Mouse (Mus musculus): ENCODE measurements at regions not wholly inside any gene's neighbourhood (a gene's known extent, or its start where the extent isn't known, plus 50 kb on each side); places are given as distances from the start of the nearest gene placed in this dataset.
A peak's percentile ranks its signal among the peaks of the same experiment; 100 is the strongest.

GRCm38 (mm10) chr1:105116231-105116630, 240.3 kb downstream of the Rnf152 start:
- no peak for DNase-seq

DNA sequence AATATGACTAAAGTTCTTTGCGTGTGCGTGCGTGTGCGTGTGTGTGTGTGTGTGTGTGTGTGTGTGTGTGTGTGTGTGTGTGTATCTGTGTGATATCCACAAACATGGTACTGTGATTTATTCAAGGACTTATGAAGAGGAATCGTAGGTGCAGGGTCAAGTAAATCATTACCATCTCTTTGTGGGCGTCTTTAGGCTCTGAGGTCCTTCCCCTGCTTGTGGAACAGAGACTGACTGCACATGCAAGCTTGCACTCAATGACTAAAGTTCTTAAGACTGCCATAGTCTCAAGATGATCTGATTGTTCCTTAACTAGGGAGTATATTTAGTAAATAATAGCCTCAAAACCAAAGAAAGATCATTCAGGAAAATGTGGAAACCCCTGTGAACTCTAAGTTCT, 241.1 kb downstream of the Rnf152 start:
- DNase-seq: no peak

DNA sequence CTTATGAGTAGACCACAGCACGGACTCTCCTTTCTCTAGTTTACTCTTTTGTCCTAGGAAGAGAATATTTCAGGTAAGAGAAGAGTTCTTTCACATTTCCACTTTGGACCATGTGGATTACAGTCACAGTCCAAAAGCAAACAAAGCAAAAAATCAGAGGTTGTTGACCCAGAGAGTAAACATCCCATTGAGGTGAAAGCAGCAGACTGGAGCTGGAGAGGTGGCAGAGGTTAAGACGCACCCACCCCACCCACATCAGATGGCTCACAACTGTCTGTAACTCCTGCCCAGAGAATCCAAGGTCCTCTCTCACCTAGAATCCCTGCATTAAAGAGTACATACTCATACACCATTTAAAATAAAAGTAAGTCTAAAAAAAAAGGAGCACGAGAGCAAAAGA, 241.7 kb downstream of the Rnf152 start:
- no peak for DNase-seq

DNA sequence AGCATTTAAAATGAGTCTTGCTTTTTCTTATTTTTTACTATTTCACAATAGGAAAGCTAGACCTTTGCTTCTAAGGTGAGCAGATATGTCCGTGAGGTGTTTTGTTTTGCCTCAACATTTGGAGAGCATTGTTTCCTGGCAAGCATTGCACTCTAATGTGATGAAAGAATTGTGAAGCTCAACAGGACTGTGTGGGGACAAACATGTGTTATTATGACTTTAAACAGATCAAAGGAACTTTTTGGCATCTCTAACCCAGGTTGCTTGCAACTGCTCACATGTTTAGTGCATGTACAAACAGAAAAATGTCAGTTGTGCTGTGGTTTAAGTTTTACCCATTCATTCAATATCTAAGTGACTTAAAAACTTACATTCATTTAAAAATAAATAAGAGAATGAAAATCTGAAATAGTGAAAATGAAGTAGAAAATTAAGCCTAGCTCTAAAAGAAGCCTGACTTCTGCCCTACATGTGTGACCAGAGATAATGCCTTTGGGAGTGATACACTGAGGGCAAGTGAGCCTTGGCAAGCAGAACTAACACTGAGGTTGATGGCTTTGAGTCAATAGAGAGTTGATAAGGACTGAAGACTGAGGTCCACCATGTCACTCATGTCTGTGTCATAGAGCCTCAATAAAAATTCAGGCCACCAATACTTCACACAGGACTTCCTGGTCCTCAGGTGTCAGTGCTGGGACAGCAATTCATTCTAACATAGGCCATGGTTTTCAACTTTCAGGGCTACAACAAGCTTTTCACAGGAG, 243.6 kb downstream of the Rnf152 start:
- DNase-seq: no peak

DNA sequence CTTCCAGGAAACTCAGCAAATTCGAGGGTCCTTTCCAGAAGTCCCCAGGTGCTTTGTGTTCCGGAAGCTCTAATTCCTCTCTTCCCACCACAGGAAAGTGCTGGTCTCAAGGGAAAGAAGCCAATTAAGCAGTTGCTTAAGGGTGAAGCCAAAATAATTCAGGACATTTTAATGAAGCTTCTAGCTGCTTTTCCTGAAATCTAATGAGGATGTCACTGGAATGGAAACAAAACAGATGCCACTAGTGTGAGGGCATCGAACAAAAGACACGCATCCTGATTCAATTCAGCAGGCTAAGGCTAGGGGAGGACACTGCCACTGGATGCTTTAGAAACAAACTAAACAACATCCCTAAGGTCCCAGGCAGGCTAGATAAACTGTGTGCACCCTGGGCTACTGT, 245.3 kb downstream of the Rnf152 start:
- DNase-seq: peak; percentile 23

DNA sequence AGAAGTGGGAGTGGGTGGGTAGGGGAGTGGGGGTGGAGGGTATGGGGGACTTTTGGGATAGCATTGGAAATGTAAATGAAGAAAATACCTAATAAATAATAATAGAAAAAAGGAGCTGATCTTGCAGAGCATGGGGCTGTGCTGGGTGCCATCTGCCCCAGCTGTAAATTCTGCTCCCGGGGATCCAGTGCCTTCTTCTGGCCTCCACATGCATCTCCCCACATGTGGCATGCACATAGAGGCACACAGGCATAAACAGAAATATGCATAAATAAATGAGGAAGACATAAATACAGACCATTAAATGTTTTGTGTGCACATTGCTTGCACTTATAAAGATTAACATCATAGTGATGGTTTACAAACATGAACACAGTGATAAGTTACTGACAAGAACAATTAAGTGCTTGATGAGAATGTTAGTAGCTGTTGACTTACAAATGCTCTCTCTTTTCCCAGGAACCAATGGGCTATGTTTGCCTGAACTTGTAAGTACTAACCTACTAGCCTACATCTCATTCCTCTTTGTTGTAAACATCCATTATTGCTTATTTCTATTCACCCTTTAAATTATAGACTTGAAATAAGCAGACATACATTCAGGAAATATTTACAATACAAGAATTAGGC, 245.8 kb downstream of the Rnf152 start:
- DNase-seq: no peak

- DNase-seq: no peak
Measured at GRCm38 (mm10) chr1:105107836-105108235, 248.7 kb downstream of the Rnf152 start.

GRCm38 (mm10) chr1:105107257-105107656, 249.3 kb downstream of the Rnf152 start:
- no peak for DNase-seq

- no peak for DNase-seq
Measured at GRCm38 (mm10) chr1:105105211-105105610, 251.3 kb downstream of the Rnf152 start.

GRCm38 (mm10) chr1:105095091-105095490, 261.4 kb downstream of the Rnf152 start:
- DNase-seq: no peak

DNA sequence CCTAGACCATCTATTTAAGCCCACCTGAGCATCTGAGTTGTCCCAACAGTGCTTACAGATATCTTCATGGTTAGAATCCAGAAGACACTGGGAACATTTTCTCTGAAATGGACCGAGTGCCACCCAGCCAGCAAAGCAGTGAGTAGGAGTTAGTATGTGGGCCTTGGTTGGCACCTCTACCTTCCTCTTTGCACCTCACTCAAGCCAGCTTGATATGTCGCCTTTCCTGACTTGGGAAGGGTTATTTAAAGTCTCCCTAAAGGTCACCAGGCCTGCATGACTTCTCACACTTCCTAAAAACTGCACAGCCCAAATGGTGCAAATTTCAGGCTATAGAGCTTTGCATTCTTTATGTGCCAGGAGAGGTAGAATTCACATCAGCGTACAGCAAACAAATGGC, 262.0 kb downstream of the Rnf152 start:
- peak; percentile 18 for DNase-seq

- DNase-seq: no peak
Measured at GRCm38 (mm10) chr1:105093875-105094274, 262.6 kb downstream of the Rnf152 start.

- DNase-seq: no peak
Measured at GRCm38 (mm10) chr1:105093012-105093411, 263.5 kb downstream of the Rnf152 start.

DNA sequence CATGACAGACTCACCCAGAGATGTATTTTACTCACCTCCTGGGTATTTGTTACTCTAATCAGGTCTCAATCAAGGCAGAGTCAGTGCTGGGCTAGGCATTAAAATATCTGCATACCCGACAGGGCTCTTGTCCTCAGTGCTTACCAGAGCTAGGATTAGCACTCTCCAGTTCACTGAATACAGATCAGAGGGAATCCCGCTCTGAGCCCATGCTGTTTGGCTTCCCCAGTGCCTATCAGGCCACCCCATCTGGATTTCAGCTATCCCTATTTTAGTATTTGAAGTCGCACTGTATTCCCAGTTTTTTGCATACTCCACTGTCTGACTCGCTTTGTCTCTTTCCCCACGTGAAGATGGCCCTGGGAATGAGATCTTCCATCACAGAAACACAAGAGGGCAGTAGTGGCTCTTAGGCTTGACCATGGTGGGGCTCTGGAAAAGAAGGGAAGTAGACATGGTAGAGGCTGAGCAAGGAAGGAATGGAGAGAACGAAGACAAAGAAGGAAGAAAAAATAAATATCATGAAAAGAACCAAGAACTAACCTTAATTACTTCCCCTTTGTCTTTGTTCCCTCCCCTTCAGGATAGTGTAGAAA, 264.1 kb downstream of the Rnf152 start:
- DNase-seq: peak; percentile 27

GRCm38 (mm10) chr1:105088765-105089520, 267.6 kb downstream of the Rnf152 start:
- no peak for DNase-seq

- no peak for DNase-seq
Measured at GRCm38 (mm10) chr1:105087623-105088022, 268.9 kb downstream of the Rnf152 start.

DNA sequence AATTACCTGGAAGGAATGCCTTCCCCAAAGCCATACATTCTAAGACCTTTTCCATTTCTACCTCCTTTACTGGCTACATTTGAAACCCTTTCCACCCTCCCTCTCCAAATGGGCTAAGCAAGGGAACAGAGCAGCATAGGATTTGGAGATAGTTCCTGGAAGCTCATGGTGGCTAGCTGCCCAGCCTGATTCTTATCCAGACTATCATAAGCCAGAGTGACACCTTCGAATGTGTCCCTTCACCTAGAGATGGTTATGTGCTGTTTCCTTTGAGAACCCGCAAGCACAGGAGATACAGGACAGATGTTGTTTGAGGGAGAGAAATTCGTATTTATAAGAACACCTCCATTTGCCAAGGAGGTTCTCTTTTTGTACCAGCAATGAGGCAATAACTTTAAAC, 272.0 kb downstream of the Rnf152 start:
- no peak for DNase-seq

GRCm38 (mm10) chr1:105083551-105084103, 272.9 kb downstream of the Rnf152 start:
- DNase-seq: no peak

DNA sequence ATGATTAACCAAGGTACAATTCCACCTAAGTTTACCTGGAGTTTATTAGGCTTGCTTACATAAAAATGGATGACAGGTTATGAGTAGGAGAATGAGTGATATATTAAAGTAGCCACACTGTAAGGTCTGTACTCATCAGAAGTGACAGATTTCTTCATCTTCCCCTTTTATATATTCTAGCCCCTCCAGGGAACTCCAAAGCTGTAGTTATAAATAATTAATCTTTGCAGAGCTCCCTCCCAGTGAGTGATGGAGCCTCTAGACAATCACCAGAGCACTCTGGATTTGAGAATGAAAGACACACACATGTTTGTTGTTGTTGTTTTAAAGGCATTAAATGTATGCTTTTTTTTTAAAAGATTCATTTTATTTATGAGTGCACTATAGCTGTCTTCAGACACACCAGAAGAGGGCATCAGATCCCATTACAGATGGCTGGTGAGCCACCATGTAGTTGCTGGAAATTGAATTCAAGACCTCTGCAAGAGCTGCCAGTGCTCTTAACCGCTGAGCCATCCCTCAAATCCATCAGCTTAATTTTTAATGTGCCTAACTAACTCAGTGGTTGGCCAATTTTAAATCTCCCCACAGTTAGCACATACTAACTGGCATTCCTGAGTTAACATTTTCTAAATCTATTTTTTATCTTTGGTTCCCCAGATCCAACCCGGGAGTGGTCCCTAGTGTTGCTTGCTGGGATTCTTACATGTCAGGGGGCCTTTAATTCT, 273.5 kb downstream of the Rnf152 start:
- DNase-seq: no peak

DNA sequence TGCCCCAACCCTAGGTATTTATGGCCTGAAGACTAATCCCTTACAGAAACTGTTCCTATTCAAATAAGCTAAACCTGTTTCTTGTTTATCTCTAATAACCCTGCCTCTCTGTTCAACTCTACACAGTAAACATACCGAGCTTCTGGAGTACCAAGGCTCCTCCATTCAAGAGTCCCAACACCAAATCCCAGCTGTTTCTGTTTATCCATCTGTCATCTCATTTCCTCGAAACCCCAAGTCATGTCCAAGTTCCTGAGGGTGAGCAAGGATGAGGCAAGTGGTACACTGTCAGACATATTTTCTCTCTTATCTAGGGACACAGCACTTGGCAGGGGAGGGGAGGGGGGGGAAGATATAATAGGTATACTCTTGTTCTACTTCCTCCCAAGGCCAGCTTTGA, 274.6 kb downstream of the Rnf152 start:
- no peak for DNase-seq

DNA sequence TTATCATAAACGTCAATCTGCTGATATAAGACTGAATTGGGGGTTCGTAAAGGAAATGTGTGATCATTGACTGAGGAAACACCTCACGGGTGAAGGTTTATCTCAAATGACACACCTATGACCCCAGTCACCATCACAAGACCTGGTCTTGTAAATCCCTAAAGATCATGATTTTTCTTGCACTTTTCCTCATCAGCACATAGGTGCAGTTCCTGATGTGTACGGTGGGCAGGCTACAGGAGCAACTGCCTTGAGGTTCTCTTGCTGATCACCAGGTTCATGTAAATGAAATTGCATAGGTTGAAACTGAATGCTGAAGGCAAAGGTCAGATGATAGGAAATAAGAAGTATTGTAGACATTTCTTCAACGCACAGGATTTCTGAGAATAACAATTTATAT, 277.1 kb downstream of the Rnf152 start:
- no peak for DNase-seq

GRCm38 (mm10) chr1:105075728-105076127, 280.8 kb downstream of the Rnf152 start:
- DNase-seq: no peak

DNA sequence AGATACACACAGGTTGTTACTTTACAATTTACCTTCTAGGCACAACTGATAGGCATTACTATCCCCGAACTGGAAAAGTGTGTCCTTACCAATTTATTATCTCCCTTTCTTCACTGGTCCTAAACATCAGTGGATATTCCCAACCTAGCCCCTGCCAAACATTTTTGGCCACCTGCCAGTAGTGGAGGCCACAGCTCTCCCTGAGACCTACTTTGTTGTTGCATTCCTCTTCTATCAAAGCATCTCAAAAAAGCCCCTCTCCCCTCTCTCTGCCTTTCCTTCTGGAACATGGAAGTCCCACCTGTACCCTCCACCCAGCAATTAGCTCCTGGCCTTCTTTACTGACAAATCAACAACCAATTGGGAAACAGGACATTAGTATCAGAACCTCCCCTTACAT, 282.2 kb downstream of the Rnf152 start:
- DNase-seq: no peak

All from cerebellum, adult 8-10 months (tissue).